Mouse (Mus musculus): ENCODE data around the gene Olfr484. TPM values are rescaled to one million over a fixed set of nuclear protein-coding genes. Genes with fewer than 3 reads are reported as not detected.

Olfr484 gene
- not detected for polyA plus RNA-seq (2017; shearing (Covaris generic))

DNA sequence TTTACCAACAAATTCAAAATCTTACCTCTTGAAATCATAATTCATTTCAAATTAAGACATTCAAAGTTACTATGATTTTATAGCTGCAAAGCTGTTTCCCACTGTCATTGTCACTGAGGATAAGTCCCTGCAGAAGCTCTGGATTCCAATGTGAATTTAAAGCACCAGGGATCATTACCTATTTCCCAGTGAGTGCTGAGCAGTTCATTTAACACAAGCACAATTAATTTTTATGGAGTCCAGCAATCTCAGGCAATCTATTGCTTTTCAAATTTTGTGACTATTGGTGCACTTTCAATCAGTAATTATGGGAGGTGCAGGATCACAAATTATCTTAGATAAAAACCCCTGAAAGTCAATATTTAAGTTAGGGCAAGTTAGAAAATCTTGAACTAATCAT, at the start of gene Olfr484:
TSS of gene Olfr484 (minus strand) at position 101 of the 400 bp plus-strand sequence.

DNA sequence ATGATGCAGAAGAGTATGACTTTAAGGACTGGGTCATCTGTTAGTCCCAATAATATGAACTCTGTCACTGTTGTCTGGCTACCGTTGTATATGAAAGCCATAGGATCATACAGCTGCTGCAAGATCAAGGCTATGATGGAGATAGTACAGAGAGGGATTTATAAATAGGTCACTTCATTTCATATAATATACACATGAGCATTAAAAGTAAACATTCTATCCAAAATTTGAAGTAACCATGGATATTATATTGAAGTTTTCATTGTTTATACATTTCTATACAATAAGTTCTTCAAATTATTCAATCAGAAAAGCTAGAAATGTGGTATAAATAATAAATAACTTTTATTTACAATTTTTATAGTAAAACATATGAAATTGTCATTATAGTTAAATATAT, 45.4 kb upstream of the Olfr484 start, which contains the start of gene Olfr486:
TSS of gene Olfr486 (minus strand) at position 101 of the 400 bp plus-strand sequence.

DNA sequence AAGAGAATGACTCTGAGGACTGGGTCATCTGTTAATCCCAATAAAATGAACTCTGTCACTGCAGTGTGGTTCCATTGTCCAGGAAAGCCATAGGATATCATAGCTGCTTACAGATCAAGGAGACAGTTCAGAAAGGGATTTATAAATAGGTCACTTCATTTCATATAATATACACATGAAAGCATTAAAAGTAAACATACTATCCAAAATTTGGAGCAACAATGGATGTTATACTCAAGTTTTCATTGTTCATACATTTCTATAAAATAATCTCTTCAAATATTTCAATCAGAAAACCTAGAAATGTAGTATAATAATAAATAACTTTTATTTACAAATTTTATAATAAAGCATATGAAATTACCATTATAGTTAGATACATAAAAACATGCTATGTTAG, 32.5 kb upstream of the Olfr484 start, which contains the start of gene Olfr485:
TSS of gene Olfr485 (minus strand) at position 101 of the 400 bp plus-strand sequence.

DNA sequence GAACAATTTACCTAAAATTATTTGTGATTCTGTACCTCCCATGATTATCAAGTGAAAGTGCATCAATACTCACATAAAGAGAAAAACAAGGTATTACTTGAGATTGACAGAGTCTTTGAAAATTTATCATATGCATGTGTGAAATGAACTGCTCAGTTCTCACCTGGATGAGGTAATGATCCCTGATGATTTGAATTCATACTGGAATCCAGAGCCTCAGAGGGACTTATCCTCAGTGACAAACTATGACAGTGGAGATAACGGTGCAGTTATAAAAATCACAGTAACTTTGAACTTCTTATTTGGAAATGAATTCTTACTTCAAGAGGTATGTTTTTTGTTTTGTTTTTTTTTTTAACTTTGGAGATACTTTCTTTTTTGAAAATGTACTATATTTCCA, 26.7 kb downstream of the Olfr484 start, which contains the start of gene Olfr483:
TSS of gene Olfr483 (plus strand) at position 301 of the 400 bp plus-strand sequence.

DNA sequence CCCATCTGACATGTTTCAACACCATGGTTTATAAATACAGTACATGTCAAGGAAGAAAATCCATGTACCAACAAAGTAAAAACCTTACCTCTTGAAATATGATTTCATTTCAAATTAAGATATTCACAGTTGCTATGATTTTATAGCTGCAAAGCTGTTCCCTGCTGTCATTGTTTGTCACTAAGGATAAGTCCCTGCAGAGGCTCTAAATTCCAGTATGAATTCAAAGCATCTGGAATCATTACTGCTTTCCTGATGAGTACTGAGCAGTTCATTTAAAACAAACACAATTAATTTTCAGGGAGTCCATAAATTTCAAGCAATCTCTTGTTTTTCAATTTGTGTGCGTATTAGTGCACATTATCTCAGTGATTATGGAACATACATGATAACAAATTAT, 29.8 kb downstream of the Olfr484 start, which contains the start of gene Olfr482:
TSS of gene Olfr482 (minus strand) at position 101 of the 400 bp plus-strand sequence.

DNA sequence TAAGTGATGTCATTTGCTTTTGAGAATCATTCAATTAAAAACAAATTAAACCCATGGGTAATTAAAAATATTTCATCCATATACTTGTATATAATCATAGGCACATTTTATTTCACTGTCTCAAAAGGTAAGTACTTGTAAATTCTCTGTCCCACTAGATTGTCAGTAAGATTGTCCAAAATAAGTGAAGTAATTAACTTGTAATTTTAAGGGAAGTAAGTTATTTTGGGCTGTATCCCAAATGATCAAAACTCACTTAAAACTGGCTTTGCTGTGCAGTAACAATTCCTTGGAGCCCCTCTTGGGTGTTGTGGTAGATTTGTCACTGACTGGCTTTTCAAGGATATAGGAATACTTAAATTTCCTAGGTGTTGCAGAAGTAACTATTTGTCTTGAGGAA, 47.7 kb downstream of the Olfr484 start, which contains the start of gene Olfr481:
TSS of gene Olfr481 (plus strand) at position 301 of the 400 bp plus-strand sequence.

Other genes starting within 250 kb of the Olfr484 start
- under 1 TPM; 0.07 to 0.23 TPM for gene Olfr472, start 229.5 kb downstream of the Olfr484 start, polyA plus RNA-seq (2017; shearing (Covaris generic))
- not detected for gene Olfr473, start 197.0 kb downstream of the Olfr484 start, polyA plus RNA-seq (2017; shearing (Covaris generic))
- not detected for gene Olfr474, start 172.8 kb downstream of the Olfr484 start, polyA plus RNA-seq (2017; shearing (Covaris generic))
- gene Olfr476, start 162.6 kb downstream of the Olfr484 start, polyA plus RNA-seq (2017; shearing (Covaris generic)) = not detected
- gene Olfr477, start 140.8 kb downstream of the Olfr484 start, polyA plus RNA-seq (2017; shearing (Covaris generic)) = under 1 TPM in 1 of 2 experiments, not detected in 1; 0.10 TPM
- gene Olfr478, start 93.5 kb downstream of the Olfr484 start, polyA plus RNA-seq (2017; shearing (Covaris generic)) = not detected
- gene Olfr479, start 76.8 kb downstream of the Olfr484 start, polyA plus RNA-seq (2017; shearing (Covaris generic)) = not detected
- gene Olfr480, start 60.1 kb downstream of the Olfr484 start, polyA plus RNA-seq (2017; shearing (Covaris generic)) = not detected
- gene Olfr481, start 47.6 kb downstream of the Olfr484 start, polyA plus RNA-seq (2017; shearing (Covaris generic)) = under 1 TPM; 0.13 to 0.95 TPM
- 1 to 10 TPM in 1 of 2 experiments, under 1 TPM in 1; 0.14 to 1.3 TPM for gene Olfr482, start 29.9 kb downstream of the Olfr484 start, polyA plus RNA-seq (2017; shearing (Covaris generic))
- under 1 TPM in 1 of 2 experiments, not detected in 1; 0.30 TPM for gene Olfr483, start 26.6 kb downstream of the Olfr484 start, polyA plus RNA-seq (2017; shearing (Covaris generic))
- gene Olfr485, start 32.4 kb upstream of the Olfr484 start, polyA plus RNA-seq (2017; shearing (Covaris generic)) = under 1 TPM in 1 of 2 experiments, not detected in 1; 0.17 TPM
- gene Olfr486, start 45.3 kb upstream of the Olfr484 start, polyA plus RNA-seq (2017; shearing (Covaris generic)) = not detected
- gene Olfr487, start 87.2 kb upstream of the Olfr484 start, polyA plus RNA-seq (2017; shearing (Covaris generic)) = not detected
- under 1 TPM; 0.31 to 0.83 TPM for gene Olfr488, start 130.9 kb upstream of the Olfr484 start, polyA plus RNA-seq (2017; shearing (Covaris generic))
- gene Olfr490, start 161.5 kb upstream of the Olfr484 start, polyA plus RNA-seq (2017; shearing (Covaris generic)) = under 1 TPM in 1 of 2 experiments, not detected in 1; 0.17 TPM
- 1 to 10 TPM in 1 of 2 experiments, not detected in 1; 1.1 TPM for gene Olfr491, start 186.0 kb upstream of the Olfr484 start, polyA plus RNA-seq (2017; shearing (Covaris generic))
- not detected for gene Olfr492, start 196.2 kb upstream of the Olfr484 start, polyA plus RNA-seq (2017; shearing (Covaris generic))
- not detected for gene Olfr493, start 219.5 kb upstream of the Olfr484 start, polyA plus RNA-seq (2017; shearing (Covaris generic))
- not detected for gene Olfr494, start 237.9 kb upstream of the Olfr484 start, polyA plus RNA-seq (2017; shearing (Covaris generic))

Measured in inflammation-experienced regulatory T-cells (primary cell).